Mouse (Mus musculus) forebrain, embryonic 16.5 days (tissue): ENCODE measurements around the gene Pakap. TPM values are rescaled to one million over a fixed set of nuclear protein-coding genes. Genes with fewer than 3 reads are reported as not detected.

Source experiments
- polyA plus RNA-seq: library from polyadenylated mRNA; unstranded; fragments of >200 nt; fragmentation: Nextera tagmentation; extraction: Ambion mirVana; gene quantifications from 2 replicates; pipeline ENCODE4 v1.2.1, GENCODE M21; 2015

Pakap gene
- polyA plus RNA-seq, 1 experiment from 2014 or later: 6.4 TPM

Other genes starting within 250 kb of the Pakap start
- 6.7 and 14.2 TPM in 2 replicates for gene Palm2, start 133.9 kb upstream of the Pakap start, polyA plus RNA-seq
- 7.7 and 8.2 TPM in 2 replicates for gene Akap2, start 149.5 kb downstream of the Pakap start, polyA plus RNA-seq